Mouse (Mus musculus) neutrophil, adult 5-6 weeks (primary cell): Measurements from ENCODE around the gene Ttc23. TPM values are rescaled to one million over a fixed set of nuclear protein-coding genes. Genes with fewer than 3 reads are reported as not detected.
A peak's percentile ranks its signal among the peaks of the same experiment; 100 is the strongest.

Experiments
- ATAC-seq: fragments of 151-379, 151-347 bp; 2 replicates; pipeline ENCODE4 v1.8.0; 2017; ENCODE audit warnings: mild to moderate bottlenecking, moderate TSS enrichment; ENCODE audit not compliant: insufficient number of reproducible peaks, poor library complexity, low FRiP score, severe bottlenecking; ENCODE audit errors: extremely low read depth
- total RNA-seq: library from RNA; stranded (forward); fragments of 200-1000 nt; gene quantifications from 2 replicates; pipeline ENCODE4 v1.2.3, GENCODE M21; 2017

Ttc23 gene
- total RNA-seq, 1 experiment from 2014 or later: 3.1 TPM

DNA sequence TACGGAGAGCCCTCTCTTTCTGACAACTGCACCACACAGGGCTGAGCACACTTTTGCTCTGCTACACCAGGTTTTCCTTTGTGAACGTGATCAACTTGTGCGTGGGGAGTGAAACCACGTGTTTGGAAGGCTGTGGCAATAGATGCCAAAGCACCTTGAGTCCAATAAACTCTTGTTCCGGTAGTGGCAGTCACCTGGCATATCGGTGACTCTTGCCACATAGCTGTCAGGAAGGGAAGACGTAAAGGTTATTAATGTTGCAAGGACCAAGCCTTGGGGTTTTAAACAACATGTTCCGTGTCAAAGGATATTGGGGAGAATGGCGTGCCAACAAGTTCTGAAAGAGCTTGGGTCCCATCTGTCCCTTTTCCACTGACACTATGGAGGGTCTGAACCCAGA, 125.0 kb downstream of the Ttc23 start:
- ATAC-seq: no peak

DNA sequence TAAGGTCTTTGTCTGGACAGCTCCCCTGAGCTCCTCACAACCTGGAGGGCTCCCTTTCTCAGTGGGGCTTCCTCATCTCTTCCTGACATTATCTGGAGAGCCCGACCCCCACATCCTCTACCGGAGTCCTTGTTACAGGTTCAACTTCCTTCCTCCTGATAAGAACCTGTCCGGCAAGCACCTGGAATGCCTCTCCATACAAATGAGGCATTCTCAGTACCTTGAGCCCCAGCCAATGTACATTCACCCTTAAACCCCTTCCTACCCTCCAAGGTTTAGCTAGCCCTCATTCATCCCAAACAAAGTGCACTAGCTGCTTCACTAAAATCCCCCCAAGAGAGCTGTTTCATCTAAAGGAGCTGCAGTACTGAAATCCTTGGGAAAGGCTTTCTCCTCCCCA, 128.4 kb downstream of the Ttc23 start:
- ATAC-seq: no peak

DNA sequence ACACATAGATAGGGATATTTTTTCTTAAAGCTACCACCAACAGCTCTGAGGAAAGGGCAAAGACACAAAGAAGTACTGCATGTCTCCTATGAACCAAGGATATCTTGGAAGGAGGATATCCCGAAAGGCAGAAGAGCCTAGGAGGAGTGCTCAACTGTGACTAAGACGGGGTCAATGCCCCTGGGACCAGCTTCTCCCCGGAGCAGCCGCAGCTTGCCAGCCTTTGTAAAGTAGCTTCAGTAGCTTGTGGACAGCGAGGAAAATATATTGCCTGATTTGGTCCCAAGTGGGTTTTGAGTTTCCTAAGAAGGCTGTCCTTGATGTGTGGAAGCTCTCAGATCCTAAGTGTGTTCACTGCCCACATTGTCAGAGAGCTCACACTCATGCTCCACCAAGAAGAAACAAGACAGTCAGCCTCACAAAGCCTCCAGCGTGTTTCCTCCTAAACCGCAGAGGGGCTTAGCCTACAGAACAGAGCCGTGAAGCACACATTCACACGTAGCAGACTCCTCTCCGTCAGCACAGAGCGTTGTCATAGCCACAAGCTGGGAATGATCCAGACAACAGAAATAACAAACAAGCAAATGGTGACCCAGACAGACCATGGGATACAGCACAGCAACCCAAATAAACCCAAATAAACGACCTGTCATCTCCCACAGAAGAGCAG, 129.6 kb downstream of the Ttc23 start:
- no peak for ATAC-seq

DNA sequence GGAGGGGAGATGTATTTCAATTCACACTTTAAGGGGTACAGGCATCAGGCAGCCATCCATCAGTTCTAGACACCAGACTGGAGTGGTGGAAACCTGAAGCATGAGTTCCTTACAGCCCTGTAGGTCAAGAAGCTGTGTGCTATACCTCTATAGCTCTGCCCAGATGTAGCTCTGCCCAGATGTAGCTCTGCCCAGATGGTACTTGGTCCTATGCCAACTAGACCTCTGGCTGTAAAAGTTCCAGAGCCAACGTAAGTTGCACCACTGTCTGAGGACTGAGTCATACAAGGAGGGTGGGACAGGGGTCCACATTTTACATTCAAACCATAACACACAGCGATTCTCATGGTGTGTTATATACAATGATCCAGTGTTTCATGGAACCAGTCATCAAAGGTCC, 140.7 kb downstream of the Ttc23 start:
- no peak for ATAC-seq

DNA sequence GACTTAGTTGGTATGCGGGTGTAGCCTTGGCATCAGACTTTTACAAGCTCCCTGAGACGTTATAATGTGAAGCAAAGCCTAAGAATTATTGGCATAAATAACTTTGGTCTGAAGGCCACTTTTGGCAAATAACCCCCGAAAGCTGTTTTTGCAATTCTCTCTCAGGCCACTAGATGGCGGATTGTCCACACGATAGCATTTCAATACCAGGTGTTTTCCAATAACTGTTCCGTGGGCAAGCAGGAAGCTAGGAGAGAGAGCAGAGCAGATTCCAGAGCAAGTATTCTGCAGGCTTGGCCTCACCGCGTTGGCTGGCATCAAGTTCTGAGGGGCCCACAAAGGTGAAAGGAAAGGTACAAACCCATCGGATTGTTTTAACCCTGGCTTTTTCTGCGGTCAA, 141.5 kb downstream of the Ttc23 start:
- peak; percentile 55; the same call in 1 of the 2 replicates for ATAC-seq

DNA sequence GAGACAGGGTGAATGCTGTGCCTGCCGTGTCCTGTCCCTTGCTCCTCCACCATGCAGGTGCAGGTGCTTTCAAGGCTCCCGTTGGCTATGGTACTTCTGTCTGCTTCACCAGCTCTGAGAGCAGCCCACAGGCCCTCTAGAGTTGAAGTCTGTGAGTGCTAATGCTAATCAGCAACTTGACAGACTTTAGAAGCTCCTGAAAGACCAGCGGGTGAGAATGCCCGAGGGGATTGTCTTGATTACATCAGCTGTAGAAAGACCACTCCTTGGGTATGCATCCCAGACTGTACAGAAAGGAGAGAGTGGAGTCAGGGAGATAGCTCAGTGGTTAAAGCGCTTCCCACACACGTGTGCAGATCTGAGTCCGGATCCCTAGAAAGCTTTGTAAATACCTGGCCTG, 144.0 kb downstream of the Ttc23 start:
- ATAC-seq: no peak

DNA sequence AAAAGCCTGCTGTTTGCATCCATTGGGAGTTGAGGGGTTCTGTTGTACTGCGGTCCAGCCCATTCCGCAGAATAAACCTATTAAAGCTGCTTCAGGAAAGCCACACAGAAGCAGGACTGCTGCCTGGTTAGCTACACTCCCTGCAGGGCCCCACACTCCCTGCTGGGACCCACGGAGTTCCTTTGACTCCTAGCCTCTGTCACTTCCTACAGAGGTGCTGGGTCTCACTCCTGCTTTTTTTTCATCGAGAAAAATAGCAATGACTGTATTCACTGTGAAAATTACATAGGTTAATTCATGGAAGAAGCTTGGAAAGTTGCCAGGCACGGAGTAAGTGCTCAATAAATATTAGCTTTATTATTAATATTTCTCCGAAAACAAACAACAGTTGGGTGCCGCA, 146.2 kb downstream of the Ttc23 start:
- ATAC-seq: no peak

DNA sequence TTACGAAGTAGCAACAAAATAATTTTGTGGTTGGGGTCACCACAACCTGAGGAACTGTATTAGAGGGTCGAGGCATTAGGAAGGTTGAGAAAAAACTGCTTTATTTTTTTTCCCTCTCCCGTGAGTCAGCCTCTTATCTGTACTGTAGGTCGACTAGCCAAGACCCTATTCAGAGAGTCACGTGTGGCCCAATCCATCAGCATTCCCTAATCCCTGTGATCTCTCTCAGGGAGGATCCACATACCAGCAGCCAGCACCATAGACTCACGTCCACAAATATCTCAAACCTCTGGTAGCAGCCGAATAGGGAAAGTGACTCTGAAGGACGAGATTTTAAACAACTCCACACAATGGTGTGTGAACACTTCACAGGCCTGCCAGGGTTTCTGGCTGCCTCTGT, 149.9 kb downstream of the Ttc23 start:
- ATAC-seq: no peak

DNA sequence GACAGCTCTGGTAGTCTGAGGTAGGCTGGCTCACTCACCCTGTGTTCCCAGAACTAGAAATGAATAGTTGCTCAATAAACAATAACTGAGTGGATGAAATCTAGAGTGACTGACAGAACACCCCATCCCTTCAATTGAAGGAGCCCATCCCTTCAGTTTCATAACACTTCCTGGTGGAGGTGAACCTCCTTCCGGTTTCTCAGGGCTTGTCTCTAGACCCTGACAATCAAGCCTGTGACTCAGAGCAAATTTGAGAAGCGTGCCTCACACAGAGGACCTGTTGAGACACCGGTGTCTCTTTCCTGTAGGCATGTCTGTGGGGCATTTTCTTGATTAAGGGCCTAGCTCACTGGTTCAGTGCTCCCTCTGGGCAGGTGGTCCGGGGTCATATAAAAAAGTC, 151.3 kb downstream of the Ttc23 start:
- ATAC-seq: peak; percentile 68

DNA sequence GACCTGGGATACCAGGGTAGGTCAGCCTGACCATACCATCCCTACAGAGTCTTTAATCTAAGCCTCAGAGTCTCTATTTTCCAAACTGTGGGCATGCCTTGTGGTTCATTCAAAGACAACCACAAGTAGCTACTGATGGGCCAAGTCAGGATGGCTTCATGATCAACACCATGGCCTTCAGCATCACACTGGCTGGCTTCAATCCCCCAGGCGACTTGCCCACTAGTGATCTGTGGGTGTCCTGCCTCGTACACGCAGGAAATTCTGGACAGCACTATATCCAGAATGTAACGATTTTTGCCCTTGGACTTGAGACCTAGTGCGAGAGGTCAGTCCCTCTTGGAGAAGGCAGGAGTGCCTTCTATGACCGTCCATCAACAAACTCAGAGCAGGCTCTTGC, 153.3 kb downstream of the Ttc23 start:
- ATAC-seq: no peak

DNA sequence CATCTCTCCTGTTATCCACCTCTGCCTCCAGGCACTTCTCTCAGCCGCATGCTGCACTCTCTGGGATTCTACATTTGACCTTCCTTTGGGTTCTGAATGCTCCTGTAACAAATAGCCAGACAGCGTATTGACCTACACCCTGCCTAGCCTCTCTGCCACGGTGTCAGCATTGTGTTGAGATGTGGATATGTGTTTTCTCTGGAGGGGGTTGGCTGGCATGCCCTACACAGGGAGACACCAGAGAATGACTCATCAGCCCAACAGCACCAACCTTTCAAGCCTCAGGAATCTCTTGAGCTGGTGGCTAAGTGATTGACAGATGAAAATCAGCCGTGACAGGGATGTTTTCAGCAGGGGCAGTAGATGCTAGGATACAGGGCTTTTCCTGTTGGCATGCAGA, 153.8 kb downstream of the Ttc23 start:
- ATAC-seq: no peak

DNA sequence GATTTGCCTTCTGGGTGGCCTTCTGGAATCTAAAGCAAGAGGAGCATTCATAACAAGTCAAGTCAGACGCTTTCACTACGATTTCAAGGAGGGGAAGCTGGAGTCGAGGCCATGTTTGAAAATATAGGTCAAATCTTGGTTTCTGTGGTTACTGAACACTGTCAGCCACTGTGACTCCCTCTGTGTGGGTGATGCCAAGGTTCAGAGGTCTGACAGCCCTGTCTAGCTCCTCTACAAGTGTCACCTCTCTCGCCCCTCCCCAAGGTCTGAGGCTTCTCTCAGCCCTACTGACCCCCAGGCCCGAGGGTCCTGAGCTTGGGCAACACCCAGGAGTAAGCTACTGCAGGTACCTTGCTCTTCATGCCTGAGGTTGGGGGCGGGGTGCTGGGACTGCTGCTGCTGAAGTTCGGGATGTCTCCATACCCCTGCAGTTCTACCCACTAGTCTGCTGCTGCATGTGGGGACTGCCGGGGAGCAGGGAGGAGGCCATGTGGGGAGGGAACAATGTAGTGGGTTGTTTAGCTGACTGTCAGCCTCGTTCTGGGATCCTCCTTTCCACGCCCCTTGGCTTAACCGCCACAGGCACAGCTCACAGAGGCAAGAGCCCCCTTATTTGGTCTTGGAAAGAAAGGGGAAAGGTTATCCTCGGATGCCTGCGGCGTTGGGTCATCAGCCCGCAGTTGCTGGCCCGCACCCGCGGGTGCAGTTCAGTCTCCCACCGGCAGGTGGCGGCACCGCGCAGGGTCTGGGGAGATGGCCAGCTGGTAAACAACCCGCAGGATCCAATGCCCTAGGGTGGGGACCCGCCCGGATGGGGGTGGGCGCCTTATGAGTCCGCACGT, 156.0 kb downstream of the Ttc23 start:
- peak; percentile 75 for ATAC-seq

DNA sequence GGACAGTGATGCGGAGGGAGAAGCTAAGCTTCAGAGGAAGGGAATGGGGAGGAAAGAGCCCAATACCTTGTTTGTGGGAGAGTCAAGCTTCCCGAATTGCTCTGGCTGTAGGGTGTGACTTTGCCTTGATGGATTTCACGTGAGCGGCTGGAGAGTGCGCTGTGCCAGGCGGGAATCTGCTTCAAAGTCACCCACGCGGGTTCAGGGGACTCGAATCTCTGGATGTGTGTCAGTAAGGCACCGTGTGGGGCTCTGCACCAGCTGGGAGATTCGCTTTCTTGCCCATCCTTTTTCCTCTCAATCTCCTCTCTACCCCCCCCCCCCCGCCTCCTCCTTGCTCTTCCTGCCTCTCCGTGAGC, 156.6 kb downstream of the Ttc23 start:
- ATAC-seq: no peak

Other genes with a start within 250 kb of the Ttc23 start
- 17.6 and 20.3 TPM in 2 replicates for gene Lrrc28, start 2.1 kb upstream of the Ttc23 start, total RNA-seq
- not detected in 2 replicates for gene Synm, start 112.3 kb downstream of the Ttc23 start, total RNA-seq